Mouse (Mus musculus) CD8-positive naive resting alpha-beta T cell, adult 57 days (primary cell): Measurements from ENCODE around the gene Nop16. TPM values are rescaled to one million over a fixed set of nuclear protein-coding genes. Genes with fewer than 3 reads are reported as not detected.

Experiments used
- total RNA-seq: library from RNA; stranded (reverse); gene quantifications from one replicate; pipeline ENCODE4 v1.2.4, GENCODE M21; 2023

Gene Nop16
- total RNA-seq = 15.1 TPM

GRCm38 (mm10) chr13:54589996-54590951 is at the start of gene Nop16, which contains the start of gene Higd2a:
Gene Nop16 (minus strand): TSS chr13:54590090.
Gene Higd2a (plus strand): TSS chr13:54590207.

GRCm38 (mm10) chr13:54621155-54621932 is 31.5 kb upstream of the Nop16 start, which contains the start of gene Faf2:
Gene Faf2 (plus strand): TSS chr13:54621784.

GRCm38 (mm10) chr13:54610972-54611754 is 21.3 kb upstream of the Nop16 start, which contains the start of gene Cltb:
Gene Cltb (minus strand): TSS chr13:54611344.

GRCm38 (mm10) chr13:54574854-54575481 is 14.9 kb downstream of the Nop16 start, which contains the start of gene Arl10:
Gene Arl10 (plus strand): TSS chr13:54575015.

GRCm38 (mm10) chr13:54565201-54565581 is 24.7 kb downstream of the Nop16 start, which contains the start of gene 4833439L19Rik:
Gene 4833439L19Rik (minus strand): TSS chr13:54565435.

Other genes with a start within 250 kb of the Nop16 start
- 0.67 TPM for gene Cplx2, start 218.7 kb downstream of the Nop16 start, total RNA-seq
- 23.9 TPM for gene Thoc3, start 121.2 kb downstream of the Nop16 start, total RNA-seq
- gene Simc1, start 86.3 kb downstream of the Nop16 start, total RNA-seq = 38.8 TPM
- gene 4833439L19Rik, start 24.7 kb downstream of the Nop16 start, total RNA-seq = 34.8 TPM
- 6.6 TPM for gene Arl10, start 15.1 kb downstream of the Nop16 start, total RNA-seq
- 73.5 TPM for gene Higd2a, start 117 bp upstream of the Nop16 start, total RNA-seq
- 39.1 TPM for gene Cltb, start 21.3 kb upstream of the Nop16 start, total RNA-seq
- 60.7 TPM for gene Faf2, start 31.7 kb upstream of the Nop16 start, total RNA-seq
- gene Rnf44, start 103.8 kb upstream of the Nop16 start, total RNA-seq = 197 TPM
- not detected for gene Cdhr2, start 111.4 kb upstream of the Nop16 start, total RNA-seq
- gene Gprin1, start 159.8 kb upstream of the Nop16 start, total RNA-seq = not detected
- not detected for gene Sncb, start 176.5 kb upstream of the Nop16 start, total RNA-seq
- gene Eif4e1b, start 193.9 kb upstream of the Nop16 start, total RNA-seq = not detected
- 1.4 TPM for gene Tspan17, start 199.3 kb upstream of the Nop16 start, total RNA-seq